Mouse (Mus musculus) embryonic facial prominence, embryonic 10.5 days (tissue): Measurements from ENCODE around the gene Ipcef1. TPM values are rescaled to one million over a fixed set of nuclear protein-coding genes. Genes with fewer than 3 reads are reported as not detected.

Experiments used
- DNase-seq: peaks from one replicate; pipeline ENCODE4 v3.0.0-alpha.2; 2017; ENCODE audit warnings: low spot score
- H3K27ac ChIP-seq: fragments of 300-500 bp; sonication (generic); replicated peaks from 2 replicates; pipeline ENCODE4 v1.5.1; 2016; ENCODE audit warnings: mild to moderate bottlenecking
- H3K27me3 ChIP-seq: fragments of 300-500 bp; sonication (generic); replicated peaks from 2 replicates; pipeline ENCODE4 v1.6.1; 2016; ENCODE audit warnings: low read depth, mild to moderate bottlenecking; ENCODE audit not compliant: poor library complexity, severe bottlenecking
- H3K36me3 ChIP-seq: fragments of 300-500 bp; sonication (generic); replicated peaks from 2 replicates; pipeline ENCODE4 v1.6.1; 2016; ENCODE audit warnings: mild to moderate bottlenecking, moderate library complexity
- H3K4me1 ChIP-seq: fragments of 300-500 bp; sonication (generic); 2 replicates; pipeline ENCODE4 v1.6.1; 2016
- H3K4me3 ChIP-seq: fragments of 300-500 bp; sonication (generic); 2 replicates; pipeline ENCODE4 v1.5.1; 2016; ENCODE audit warnings: mild to moderate bottlenecking, moderate library complexity
- H3K9me3 ChIP-seq: fragments of 300-500 bp; sonication (generic); 2 replicates; pipeline ENCODE4 v1.6.1; 2016; ENCODE audit warnings: mild to moderate bottlenecking
- WGBS: fragments of 180-500 bp; shearing (Covaris S2); methylation state at CpG from one replicate; pipeline ENCODE4 v1.1.7; 2016; 5-methylcytosine and 5-hydroxymethylcytosine counted together
- polyA plus RNA-seq: library from polyadenylated mRNA; unstranded; fragments of >200 nt; fragmentation: Nextera tagmentation; extraction: Ambion mirVana; gene quantifications from 2 replicates; pipeline ENCODE4 v1.2.1, GENCODE M21; 2016

The Ipcef1 gene
- polyA plus RNA-seq, 1 experiment from 2014 or later = 0.10 TPM

- H3K27ac ChIP-seq = no peak overlapping the region
- H3K4me1 ChIP-seq = no peaks in the 10 kb centered on the region
- 92% methylated on average over 7 of the region's 7 CpGs for WGBS
- no peak for DNase-seq
- no peaks in the 10 kb centered on the region for H3K9me3 ChIP-seq
- H3K27me3 ChIP-seq = no peaks in the 10 kb centered on the region
- H3K4me3 ChIP-seq = no peak overlapping the region
- H3K36me3 ChIP-seq = no peaks in the 10 kb centered on the region
Measured at GRCm38 (mm10) chr10:7062993-7063392, 10.7 kb upstream of the Ipcef1 start.

GRCm38 (mm10) chr10:7060326-7060725, 8.0 kb upstream of the Ipcef1 start:
- H3K27ac ChIP-seq = no peak overlapping the region
- H3K27me3 ChIP-seq = no peaks in the 10 kb centered on the region
- H3K4me1 ChIP-seq = no peaks in the 10 kb centered on the region
- H3K9me3 ChIP-seq = no peaks in the 10 kb centered on the region
- H3K4me3 ChIP-seq = no peak overlapping the region
- 80% methylated on average over 5 of the region's 5 CpGs for WGBS
- no peak for DNase-seq
- H3K36me3 ChIP-seq = no peaks in the 10 kb centered on the region

GRCm38 (mm10) chr10:7057546-7057945, 5.3 kb upstream of the Ipcef1 start:
- Histone ChIP-seq H3K27ac (no peak overlapping the region), H3K4me3 (no peak overlapping the region), H3K4me1 (peaks cover 4% of the 10 kb centered on the region), H3K27me3 (no peaks in the 10 kb centered on the region), H3K36me3 (no peaks in the 10 kb centered on the region), H3K9me3 (no peaks in the 10 kb centered on the region)
- WGBS = 91% methylated on average over 1 of the region's 1 CpGs
- no peak for DNase-seq

GRCm38 (mm10) chr10:7054560-7055205, 2.4 kb upstream of the Ipcef1 start:
- Histone ChIP-seq H3K27me3 (no peaks in the 10 kb centered on the region), H3K9me3 (no peaks in the 10 kb centered on the region), H3K4me1 (peaks cover 8% of the 10 kb centered on the region), H3K36me3 (no peaks in the 10 kb centered on the region), H3K27ac (no peak overlapping the region), H3K4me3 (no peak overlapping the region)
- DNase-seq = no peak
- WGBS = 78% methylated on average over 6 of the region's 6 CpGs

- Histone ChIP-seq H3K4me1 (peaks cover 8% of the 10 kb centered on the region), H3K27ac (no peak overlapping the region), H3K4me3 (no peak overlapping the region), H3K27me3 (no peaks in the 10 kb centered on the region), H3K36me3 (no peaks in the 10 kb centered on the region), H3K9me3 (no peaks in the 10 kb centered on the region)
- WGBS = 85% methylated on average over 3 of the region's 3 CpGs
- no peak for DNase-seq
Measured at GRCm38 (mm10) chr10:7049901-7050300, 2.4 kb downstream of the Ipcef1 start.

GRCm38 (mm10) chr10:7047919-7048291, 4.4 kb downstream of the Ipcef1 start:
- WGBS = 84% methylated on average over 2 of the region's 2 CpGs
- no peaks in the 10 kb centered on the region for H3K9me3 ChIP-seq
- no peak overlapping the region for H3K4me3 ChIP-seq
- H3K27me3 ChIP-seq = no peaks in the 10 kb centered on the region
- H3K27ac ChIP-seq = no peak overlapping the region
- DNase-seq = no peak
- peaks cover 7% of the 10 kb centered on the region for H3K4me1 ChIP-seq
- no peaks in the 10 kb centered on the region for H3K36me3 ChIP-seq

GRCm38 (mm10) chr10:7047288-7047918, 4.9 kb downstream of the Ipcef1 start:
- DNase-seq = no peak
- Histone ChIP-seq H3K4me3 (no peak overlapping the region), H3K36me3 (no peaks in the 10 kb centered on the region), H3K9me3 (no peaks in the 10 kb centered on the region), H3K27ac (no peak overlapping the region), H3K27me3 (no peaks in the 10 kb centered on the region), H3K4me1 (peaks cover 2% of the 10 kb centered on the region)
- 84% methylated on average over 10 of the region's 10 CpGs for WGBS

- no peak overlapping the region for H3K4me3 ChIP-seq
- H3K9me3 ChIP-seq = no peaks in the 10 kb centered on the region
- DNase-seq = no peak
- no peak overlapping the region for H3K27ac ChIP-seq
- no peaks in the 10 kb centered on the region for H3K4me1 ChIP-seq
- no peaks in the 10 kb centered on the region for H3K36me3 ChIP-seq
- H3K27me3 ChIP-seq = no peaks in the 10 kb centered on the region
- 65% methylated on average over 5 of the region's 5 CpGs for WGBS
Measured at GRCm38 (mm10) chr10:7043896-7044295, 8.4 kb downstream of the Ipcef1 start.

- no peak for DNase-seq
- Histone ChIP-seq H3K36me3 (no peaks in the 10 kb centered on the region), H3K4me1 (no peaks in the 10 kb centered on the region), H3K27me3 (no peaks in the 10 kb centered on the region), H3K27ac (no peak overlapping the region), H3K4me3 (no peak overlapping the region), H3K9me3 (no peaks in the 10 kb centered on the region)
Measured at GRCm38 (mm10) chr10:7041032-7041431, 11.2 kb downstream of the Ipcef1 start.

GRCm38 (mm10) chr10:7037194-7037593, 15.1 kb downstream of the Ipcef1 start:
- Histone ChIP-seq H3K4me3 (no peak overlapping the region), H3K27ac (no peak overlapping the region), H3K9me3 (no peaks in the 10 kb centered on the region), H3K4me1 (no peaks in the 10 kb centered on the region), H3K27me3 (no peaks in the 10 kb centered on the region), H3K36me3 (no peaks in the 10 kb centered on the region)
- no peak for DNase-seq
- 91% methylated on average over 5 of the region's 5 CpGs for WGBS

- H3K4me1 ChIP-seq = no peaks in the 10 kb centered on the region
- DNase-seq = no peak
- H3K27ac ChIP-seq = no peak overlapping the region
- WGBS = 80% methylated on average over 12 of the region's 12 CpGs
- no peaks in the 10 kb centered on the region for H3K36me3 ChIP-seq
- H3K9me3 ChIP-seq = no peaks in the 10 kb centered on the region
- H3K27me3 ChIP-seq = no peaks in the 10 kb centered on the region
- H3K4me3 ChIP-seq = no peak overlapping the region
Measured at GRCm38 (mm10) chr10:7035547-7035946, 16.7 kb downstream of the Ipcef1 start.

GRCm38 (mm10) chr10:7033459-7033858, 18.8 kb downstream of the Ipcef1 start:
- Histone ChIP-seq H3K27ac (no peak overlapping the region), H3K4me3 (no peak overlapping the region), H3K27me3 (no peaks in the 10 kb centered on the region), H3K36me3 (no peaks in the 10 kb centered on the region), H3K9me3 (no peaks in the 10 kb centered on the region), H3K4me1 (no peaks in the 10 kb centered on the region)
- DNase-seq = no peak
- 94% methylated on average over 2 of the region's 2 CpGs for WGBS

GRCm38 (mm10) chr10:7025028-7025427, 27.2 kb downstream of the Ipcef1 start:
- Histone ChIP-seq H3K4me1 (no peaks in the 10 kb centered on the region), H3K36me3 (no peaks in the 10 kb centered on the region), H3K4me3 (no peak overlapping the region), H3K9me3 (no peaks in the 10 kb centered on the region), H3K27ac (no peak overlapping the region), H3K27me3 (no peaks in the 10 kb centered on the region)
- DNase-seq = no peak
- WGBS = 69% methylated on average over 1 of the region's 1 CpGs
